Mouse (Mus musculus): Measurements from ENCODE around the gene Exoc5. TPM values are rescaled to one million over a fixed set of nuclear protein-coding genes. Genes with fewer than 3 reads are reported as not detected.

Gene Exoc5
- polyA plus RNA-seq, 2 experiments = 30.8 to 48.7 TPM

DNA sequence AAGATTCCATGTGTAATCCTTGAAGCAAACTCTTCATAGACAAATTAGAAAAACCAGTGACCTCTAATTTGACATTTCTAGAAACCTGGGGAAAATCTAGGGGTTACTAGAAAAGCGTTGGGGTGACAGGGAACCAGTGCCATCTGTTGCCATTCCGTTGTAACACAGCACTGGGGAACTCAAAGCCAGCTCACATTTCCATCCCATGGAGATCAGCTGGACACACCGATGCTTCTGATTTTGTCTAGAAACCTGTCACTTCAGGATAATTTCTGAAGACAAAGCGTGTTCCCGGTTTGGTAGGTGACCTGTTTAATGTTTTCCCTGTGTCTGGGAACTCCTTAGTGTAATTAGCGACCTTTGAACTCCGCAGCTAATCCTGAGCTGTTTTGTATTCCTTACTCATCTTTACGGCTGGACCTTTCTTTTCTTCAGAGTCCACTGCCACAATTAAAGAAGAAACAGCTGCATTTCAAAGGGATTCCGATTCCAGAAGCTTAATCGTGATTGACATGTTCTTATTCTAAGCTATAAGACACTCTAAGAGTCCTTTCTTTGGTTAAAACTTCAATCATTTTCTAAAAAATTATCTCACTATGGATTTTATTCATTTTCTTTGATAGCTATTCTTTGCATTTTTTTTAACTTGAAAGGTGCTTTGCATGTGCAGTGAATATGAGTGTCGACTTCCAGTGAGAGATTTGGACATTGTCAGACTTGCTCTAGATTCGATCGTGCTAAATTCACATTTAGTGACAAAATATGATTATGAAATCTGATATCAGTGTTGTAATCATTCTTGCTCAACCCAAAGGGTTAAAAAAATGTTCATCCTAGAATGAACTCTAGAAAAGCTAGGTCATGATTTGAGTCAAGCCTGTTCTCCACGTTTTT, 21.9 kb upstream of the Exoc5 start:
- H3K9ac ChIP-seq (ENCODE audit: low read depth, low read length, severe bottlenecking) = no peak overlapping the region
- WGBS = 43% methylated on average over 14 of the region's 14 CpGs
- DNase-seq (ENCODE audit: low spot score) (no peak), ATAC-seq (ENCODE audit: low FRiP score, low read depth) (no peak)
- no peak overlapping the region for H3K4me3 ChIP-seq (replicated peaks; ENCODE audit: low read length)
- H3K4me1 ChIP-seq (ENCODE audit: control insufficient read depth, insufficient read depth, low read length) = no peaks in the 10 kb centered on the region
- H3K27ac ChIP-seq (replicated peaks; ENCODE audit: low read depth, low read length) = no peak overlapping the region
- peaks cover 27% of the 10 kb centered on the region for H3K36me3 ChIP-seq (ENCODE audit: control insufficient read depth, insufficient read depth, low read length)
- H3K27me3 ChIP-seq (ENCODE audit: control insufficient read depth, insufficient read depth, low read length) = no peaks in the 10 kb centered on the region
- no peak overlapping the region for H3K4me2 ChIP-seq (replicated peaks; ENCODE audit: low read depth, low read length, severe bottlenecking)
- no peaks in the 10 kb centered on the region for H3K9me3 ChIP-seq (ENCODE audit: control insufficient read depth, low read length)
- no peak for TF ChIP-seq POLR2A (IDR thresholded peaks at IDR 0.05; ENCODE audit: borderline replicate concordance, extremely low read depth, insufficient read depth, insufficient read length)

GRCm38 (mm10) chr14:49086522-49086921, 20.1 kb upstream of the Exoc5 start:
- Histone ChIP-seq H3K9ac (ENCODE audit: low read depth, low read length, severe bottlenecking) (no peak overlapping the region), H3K4me2 (replicated peaks; ENCODE audit: low read depth, low read length, severe bottlenecking) (no peak overlapping the region), H3K36me3 (ENCODE audit: control insufficient read depth, insufficient read depth, low read length) (peaks cover 34% of the 10 kb centered on the region), H3K4me1 (ENCODE audit: control insufficient read depth, insufficient read depth, low read length) (no peaks in the 10 kb centered on the region), H3K9me3 (ENCODE audit: control insufficient read depth, low read length) (no peaks in the 10 kb centered on the region), H3K4me3 (replicated peaks; ENCODE audit: low read length) (no peak overlapping the region), H3K27ac (replicated peaks; ENCODE audit: low read depth, low read length) (no peak overlapping the region), H3K27me3 (ENCODE audit: control insufficient read depth, insufficient read depth, low read length) (no peaks in the 10 kb centered on the region)
- no peak for DNase-seq (ENCODE audit: low spot score)
- ATAC-seq (ENCODE audit: low FRiP score, low read depth) = no peak
- TF ChIP-seq POLR2A (IDR thresholded peaks at IDR 0.05; ENCODE audit: borderline replicate concordance, extremely low read depth, insufficient read depth, insufficient read length) = no peak
- WGBS = 85% methylated on average over 4 of the region's 4 CpGs

DNA sequence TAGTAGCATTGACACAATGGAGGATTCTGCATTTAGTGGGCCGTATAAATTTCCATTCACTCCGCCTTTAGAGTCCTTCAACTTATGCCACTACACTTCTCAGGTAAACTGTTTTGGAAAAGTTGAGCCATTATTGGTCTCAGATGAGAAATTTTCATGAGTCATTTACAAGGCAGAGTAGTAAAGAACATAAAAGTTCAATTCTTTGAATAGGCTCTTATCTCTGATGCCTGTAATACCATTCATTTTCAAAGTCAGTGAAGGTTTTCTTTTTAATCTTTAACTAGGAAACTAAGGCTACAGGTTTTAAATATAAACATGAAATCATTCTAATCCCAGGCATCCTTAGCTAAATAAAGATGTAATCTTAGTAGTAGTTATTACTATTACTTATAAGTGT, 12.4 kb upstream of the Exoc5 start:
- Histone ChIP-seq H3K4me2 (replicated peaks; ENCODE audit: low read depth, low read length, severe bottlenecking) (no peak overlapping the region), H3K9me3 (ENCODE audit: control insufficient read depth, low read length) (no peaks in the 10 kb centered on the region), H3K9ac (ENCODE audit: low read depth, low read length, severe bottlenecking) (no peak overlapping the region), H3K27ac (replicated peaks; ENCODE audit: low read depth, low read length) (no peak overlapping the region), H3K36me3 (ENCODE audit: control insufficient read depth, insufficient read depth, low read length) (peaks cover 26% of the 10 kb centered on the region), H3K4me3 (replicated peaks; ENCODE audit: low read length) (no peak overlapping the region), H3K4me1 (ENCODE audit: control insufficient read depth, insufficient read depth, low read length) (no peaks in the 10 kb centered on the region), H3K27me3 (ENCODE audit: control insufficient read depth, insufficient read depth, low read length) (no peaks in the 10 kb centered on the region)
- WGBS = 100% methylated on average over 2 of the region's 2 CpGs
- DNase-seq (ENCODE audit: low spot score) (no peak), ATAC-seq (ENCODE audit: low FRiP score, low read depth) (no peak)
- TF ChIP-seq POLR2A (IDR thresholded peaks at IDR 0.05; ENCODE audit: borderline replicate concordance, extremely low read depth, insufficient read depth, insufficient read length) = no peak

DNA sequence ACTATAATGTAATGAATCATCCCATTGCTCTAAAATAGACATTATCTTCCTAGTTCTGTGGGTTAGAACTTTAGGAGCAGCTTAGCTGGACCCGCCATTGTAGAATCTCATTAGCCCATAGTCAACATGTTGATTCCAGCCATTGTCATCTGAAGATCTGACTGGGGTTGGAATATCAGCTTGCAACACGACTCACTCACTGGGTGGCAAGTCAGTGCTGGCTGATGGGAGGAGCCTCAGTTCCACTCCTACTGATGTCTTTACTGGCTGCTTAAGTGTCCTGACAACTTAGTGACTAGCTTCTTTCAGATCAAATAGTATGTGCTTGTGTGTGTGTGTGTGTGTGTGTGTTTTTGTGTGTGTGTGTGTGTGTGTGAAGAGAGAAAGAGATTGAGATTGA, 7.9 kb upstream of the Exoc5 start:
- no peak for TF ChIP-seq POLR2A (IDR thresholded peaks at IDR 0.05; ENCODE audit: borderline replicate concordance, extremely low read depth, insufficient read depth, insufficient read length)
- Histone ChIP-seq H3K27ac (replicated peaks; ENCODE audit: low read depth, low read length) (no peak overlapping the region), H3K4me3 (replicated peaks; ENCODE audit: low read length) (no peak overlapping the region), H3K36me3 (ENCODE audit: control insufficient read depth, insufficient read depth, low read length) (peaks cover 12% of the 10 kb centered on the region), H3K9ac (ENCODE audit: low read depth, low read length, severe bottlenecking) (no peak overlapping the region), H3K4me2 (replicated peaks; ENCODE audit: low read depth, low read length, severe bottlenecking) (no peak overlapping the region), H3K27me3 (ENCODE audit: control insufficient read depth, insufficient read depth, low read length) (no peaks in the 10 kb centered on the region), H3K4me1 (ENCODE audit: control insufficient read depth, insufficient read depth, low read length) (no peaks in the 10 kb centered on the region), H3K9me3 (ENCODE audit: control insufficient read depth, low read length) (no peaks in the 10 kb centered on the region)
- ATAC-seq (ENCODE audit: low FRiP score, low read depth) (no peak), DNase-seq (ENCODE audit: low spot score) (no peak)
- 76% methylated on average over 2 of the region's 2 CpGs for WGBS

- H3K9me3 ChIP-seq (ENCODE audit: control insufficient read depth, low read length) = no peaks in the 10 kb centered on the region
- TF ChIP-seq POLR2A (IDR thresholded peaks at IDR 0.05; ENCODE audit: borderline replicate concordance, extremely low read depth, insufficient read depth, insufficient read length) = no peak
- H3K27ac ChIP-seq (replicated peaks; ENCODE audit: low read depth, low read length) = no peak overlapping the region
- H3K36me3 ChIP-seq (ENCODE audit: control insufficient read depth, insufficient read depth, low read length) = peaks cover 12% of the 10 kb centered on the region
- H3K4me1 ChIP-seq (ENCODE audit: control insufficient read depth, insufficient read depth, low read length) = no peaks in the 10 kb centered on the region
- ATAC-seq (ENCODE audit: low FRiP score, low read depth) (no peak), DNase-seq (ENCODE audit: low spot score) (no peak)
- WGBS = 96% methylated on average over 7 of the region's 7 CpGs
- no peak overlapping the region for H3K4me2 ChIP-seq (replicated peaks; ENCODE audit: low read depth, low read length, severe bottlenecking)
- no peak overlapping the region for H3K4me3 ChIP-seq (replicated peaks; ENCODE audit: low read length)
- H3K9ac ChIP-seq (ENCODE audit: low read depth, low read length, severe bottlenecking) = no peak overlapping the region
- no peaks in the 10 kb centered on the region for H3K27me3 ChIP-seq (ENCODE audit: control insufficient read depth, insufficient read depth, low read length)
Measured at GRCm38 (mm10) chr14:49073896-49074295, 7.4 kb upstream of the Exoc5 start.
